Mouse (Mus musculus): ENCODE data around the gene Gabrb1. TPM values are rescaled to one million over a fixed set of nuclear protein-coding genes. Genes with fewer than 3 reads are reported as not detected.

The Gabrb1 gene
- polyA plus RNA-seq, 1 experiment from 2014 or later = 2.1 TPM

DNA sequence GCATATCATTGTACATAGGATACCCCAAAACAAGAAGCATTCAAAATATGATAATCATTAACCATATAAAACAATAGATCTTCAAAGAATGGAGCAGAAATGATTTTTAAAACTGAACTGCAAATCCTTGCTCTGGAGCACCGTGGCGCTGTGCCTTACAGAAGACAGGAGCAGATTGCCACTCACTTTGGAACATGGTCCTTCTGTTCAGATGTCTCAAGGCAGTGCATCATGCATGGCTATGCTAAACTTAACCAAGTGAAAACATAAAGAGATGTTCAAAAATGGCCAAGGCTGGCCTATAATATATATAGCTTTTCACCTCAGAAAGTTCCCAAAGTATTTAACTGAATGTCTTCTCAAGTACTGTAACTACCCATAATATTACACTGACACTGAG is 240.3 kb downstream of the Gabrb1 start:
- no peak overlapping the region for H3K9ac ChIP-seq (replicated peaks)
- no peak for ATAC-seq (ENCODE audit: low FRiP score, low read depth)
- H3K36me3 ChIP-seq = no peaks in the 10 kb centered on the region
- H3K4me1 ChIP-seq = no peaks in the 10 kb centered on the region
- no peaks in the 10 kb centered on the region for H3K9me3 ChIP-seq
- H3K4me3 ChIP-seq = no peak overlapping the region
- H3K27me3 ChIP-seq = no peaks in the 10 kb centered on the region
- WGBS = 96% methylated on average over 2 of the region's 2 CpGs
- no peak overlapping the region for H3K4me2 ChIP-seq (replicated peaks)
- no peak overlapping the region for H3K27ac ChIP-seq (replicated peaks)

- Histone ChIP-seq H3K27ac (replicated peaks) (no peak overlapping the region), H3K9me3 (no peaks in the 10 kb centered on the region), H3K36me3 (no peaks in the 10 kb centered on the region), H3K4me2 (replicated peaks) (no peak overlapping the region), H3K27me3 (no peaks in the 10 kb centered on the region), H3K4me1 (no peaks in the 10 kb centered on the region), H3K9ac (replicated peaks) (no peak overlapping the region), H3K4me3 (no peak overlapping the region)
- WGBS = 85% methylated on average over 7 of the region's 7 CpGs
- no peak for ATAC-seq (ENCODE audit: low FRiP score, low read depth)
These were observed 245.5 kb downstream of the Gabrb1 start for GRCm38 (mm10) chr5:71903399-71903798.

DNA sequence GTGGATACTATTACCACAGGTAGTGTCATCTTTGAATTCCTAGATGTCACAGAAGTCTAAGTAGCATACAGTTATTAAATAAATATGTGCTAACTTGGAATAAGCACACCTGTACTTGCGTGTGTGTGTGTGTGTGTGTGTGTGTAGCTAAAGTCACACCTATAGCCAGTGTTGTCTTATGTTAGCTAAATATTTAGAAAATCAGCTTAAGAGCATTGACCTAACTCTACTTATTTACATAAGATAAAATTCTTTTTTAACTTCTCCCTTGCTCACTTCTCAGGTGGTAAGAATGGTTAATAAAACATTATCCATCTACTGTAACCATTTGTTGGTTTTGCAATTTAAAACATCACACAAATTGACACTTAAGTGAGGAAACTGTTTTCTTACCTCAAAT is 256.1 kb downstream of the Gabrb1 start:
- H3K4me1 ChIP-seq = no peaks in the 10 kb centered on the region
- no peak overlapping the region for H3K4me2 ChIP-seq (replicated peaks)
- ATAC-seq (ENCODE audit: low FRiP score, low read depth) = no peak
- no peak overlapping the region for H3K4me3 ChIP-seq
- no peak overlapping the region for H3K9ac ChIP-seq (replicated peaks)
- H3K27me3 ChIP-seq = no peaks in the 10 kb centered on the region
- H3K36me3 ChIP-seq = no peaks in the 10 kb centered on the region
- H3K9me3 ChIP-seq = no peaks in the 10 kb centered on the region
- 80% methylated on average over 1 of the region's 1 CpGs for WGBS
- H3K27ac ChIP-seq (replicated peaks) = no peak overlapping the region

DNA sequence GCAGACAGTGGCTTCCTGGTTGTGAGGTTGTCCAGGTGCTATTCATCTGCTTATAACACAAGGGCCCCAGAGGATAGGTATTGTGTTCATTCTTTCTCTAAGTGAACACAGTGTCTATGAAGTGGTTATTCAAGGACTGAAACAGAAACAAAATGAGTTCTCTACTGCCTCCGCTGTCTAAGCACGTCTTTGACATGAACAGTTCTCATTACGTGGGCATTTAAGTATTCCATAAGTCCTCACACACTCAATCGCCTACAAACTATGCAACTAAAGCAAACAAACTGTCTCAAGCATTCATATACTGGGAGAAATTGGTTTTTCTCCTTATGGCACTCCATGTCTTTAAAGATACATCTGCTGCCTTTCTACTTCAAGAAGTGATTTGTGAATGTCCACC is 257.8 kb downstream of the Gabrb1 start:
- Histone ChIP-seq H3K27me3 (no peaks in the 10 kb centered on the region), H3K4me3 (no peak overlapping the region), H3K9me3 (no peaks in the 10 kb centered on the region), H3K4me1 (no peaks in the 10 kb centered on the region), H3K9ac (replicated peaks) (no peak overlapping the region), H3K27ac (replicated peaks) (no peak overlapping the region), H3K36me3 (no peaks in the 10 kb centered on the region), H3K4me2 (replicated peaks) (no peak overlapping the region)
- ATAC-seq (ENCODE audit: low FRiP score, low read depth) = no peak
- 86% methylated on average over 4 of the region's 4 CpGs for WGBS

DNA sequence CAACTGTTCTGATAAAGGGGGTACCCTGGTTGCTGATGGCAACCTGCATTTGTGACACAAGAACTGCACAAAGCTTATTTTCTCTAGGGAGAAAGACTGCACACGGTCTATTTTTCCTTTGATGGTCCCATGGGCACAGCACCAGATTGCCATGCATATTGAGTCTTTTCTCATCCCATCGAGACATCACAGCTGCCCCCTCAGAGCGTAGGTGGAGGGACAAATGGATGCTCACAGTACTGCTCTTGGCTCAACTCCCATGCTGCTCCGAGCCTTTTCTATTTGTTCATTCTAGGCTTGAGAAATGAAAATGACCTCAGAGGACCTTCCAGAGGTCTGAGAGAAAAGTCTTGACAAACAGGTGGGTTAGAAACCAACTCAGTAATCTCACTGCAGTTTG is 259.3 kb downstream of the Gabrb1 start:
- 88% methylated on average over 4 of the region's 4 CpGs for WGBS
- Histone ChIP-seq H3K9me3 (no peaks in the 10 kb centered on the region), H3K4me2 (replicated peaks) (no peak overlapping the region), H3K4me1 (no peaks in the 10 kb centered on the region), H3K4me3 (no peak overlapping the region), H3K27ac (replicated peaks) (no peak overlapping the region), H3K27me3 (no peaks in the 10 kb centered on the region), H3K36me3 (no peaks in the 10 kb centered on the region), H3K9ac (replicated peaks) (no peak overlapping the region)
- ATAC-seq (ENCODE audit: low FRiP score, low read depth) = no peak

DNA sequence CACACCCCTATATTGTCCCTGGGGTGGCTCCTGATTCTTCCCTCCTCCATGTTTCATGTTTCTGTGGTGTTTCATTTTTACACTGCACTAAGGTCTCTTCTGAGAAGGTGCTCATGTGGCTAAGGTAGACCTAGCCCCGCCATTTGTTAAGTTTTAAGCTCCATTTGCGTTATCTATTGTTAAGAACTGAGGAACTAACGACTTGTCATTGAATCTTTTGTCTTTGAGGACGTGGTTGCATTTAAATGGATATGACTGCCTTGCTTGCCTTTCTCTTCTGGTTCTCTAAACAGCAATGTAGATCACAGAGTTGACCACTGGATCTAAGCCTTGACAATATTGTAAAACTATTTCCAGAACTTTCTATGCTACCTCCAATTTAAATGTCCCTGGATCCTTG is 265.7 kb downstream of the Gabrb1 start:
- ATAC-seq (ENCODE audit: low FRiP score, low read depth) = no peak
- H3K9ac ChIP-seq (replicated peaks) = no peak overlapping the region
- H3K27me3 ChIP-seq = no peaks in the 10 kb centered on the region
- no peak overlapping the region for H3K4me3 ChIP-seq
- H3K36me3 ChIP-seq = no peaks in the 10 kb centered on the region
- H3K9me3 ChIP-seq = no peaks in the 10 kb centered on the region
- H3K4me2 ChIP-seq (replicated peaks) = no peak overlapping the region
- no peaks in the 10 kb centered on the region for H3K4me1 ChIP-seq
- no peak overlapping the region for H3K27ac ChIP-seq (replicated peaks)
- 71% methylated on average over 4 of the region's 4 CpGs for WGBS

DNA sequence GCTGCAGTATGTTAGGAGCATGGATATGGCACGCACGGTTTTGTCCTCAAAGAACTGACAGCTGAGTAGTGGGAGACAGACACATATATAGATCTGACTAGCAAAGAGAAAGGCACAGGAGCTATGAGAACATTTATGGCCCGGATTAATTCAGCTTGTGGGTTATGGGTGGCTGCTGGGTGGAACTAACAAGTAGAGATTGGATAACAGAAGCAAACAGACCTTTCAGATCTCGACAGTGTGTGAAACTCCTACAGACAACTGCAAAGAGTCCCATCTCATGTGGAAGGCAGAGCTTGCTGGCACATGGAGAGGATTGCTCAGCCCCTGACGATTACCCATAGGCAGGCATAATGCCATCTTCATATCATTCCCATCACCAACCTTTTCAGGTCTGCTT is 268.4 kb downstream of the Gabrb1 start:
- H3K4me1 ChIP-seq = no peaks in the 10 kb centered on the region
- ATAC-seq (ENCODE audit: low FRiP score, low read depth) = no peak
- H3K4me2 ChIP-seq (replicated peaks) = no peak overlapping the region

DNA sequence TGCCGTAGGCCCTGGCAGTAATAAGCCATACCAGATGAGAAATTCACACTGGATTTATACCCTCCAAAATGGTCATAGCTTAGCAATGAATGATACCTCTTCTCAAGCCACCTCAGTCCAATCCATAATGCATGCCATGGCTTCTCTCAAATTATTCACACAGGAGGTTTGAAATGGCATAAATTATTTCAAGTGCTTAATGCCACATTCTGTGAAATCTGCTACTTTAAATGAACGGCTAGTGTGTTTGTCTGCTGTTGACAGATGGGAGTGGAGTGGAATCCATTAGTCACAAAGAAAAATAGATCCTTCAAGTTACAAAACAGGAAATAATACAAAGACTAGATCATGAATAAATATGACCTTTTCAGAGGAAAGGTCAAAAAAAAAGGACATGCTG is 272.1 kb downstream of the Gabrb1 start:
- Histone ChIP-seq H3K4me1 (no peaks in the 10 kb centered on the region), H3K9ac (replicated peaks) (no peak overlapping the region), H3K9me3 (no peaks in the 10 kb centered on the region), H3K4me2 (replicated peaks) (no peak overlapping the region), H3K4me3 (no peak overlapping the region), H3K27ac (replicated peaks) (no peak overlapping the region), H3K27me3 (no peaks in the 10 kb centered on the region), H3K36me3 (no peaks in the 10 kb centered on the region)
- ATAC-seq (ENCODE audit: low FRiP score, low read depth) = peak; percentile 57; the same call in 1 of the 2 replicates
- WGBS = 59% methylated on average over 2 of the region's 2 CpGs

More for the DNA sequence above, 268.4 kb downstream of the Gabrb1 start:
- H3K4me3 ChIP-seq = no peak overlapping the region
- H3K27ac ChIP-seq (replicated peaks) = no peak overlapping the region
- H3K27me3 ChIP-seq = no peaks in the 10 kb centered on the region
- H3K9me3 ChIP-seq = no peaks in the 10 kb centered on the region
- 82% methylated on average over 5 of the region's 5 CpGs for WGBS
- no peak overlapping the region for H3K9ac ChIP-seq (replicated peaks)
- no peaks in the 10 kb centered on the region for H3K36me3 ChIP-seq

- H3K9ac ChIP-seq (replicated peaks) = no peak overlapping the region
- peaks cover 6% of the 10 kb centered on the region for H3K4me1 ChIP-seq
- H3K27me3 ChIP-seq = no peaks in the 10 kb centered on the region
- no peaks in the 10 kb centered on the region for H3K9me3 ChIP-seq
- no peak overlapping the region for H3K4me3 ChIP-seq
- H3K36me3 ChIP-seq = no peaks in the 10 kb centered on the region
- 92% methylated on average over 1 of the region's 1 CpGs for WGBS
- ATAC-seq (ENCODE audit: low FRiP score, low read depth) = no peak
- no peak overlapping the region for H3K4me2 ChIP-seq (replicated peaks)
- H3K27ac ChIP-seq (replicated peaks) = no peak overlapping the region
These were observed 293.5 kb downstream of the Gabrb1 start for GRCm38 (mm10) chr5:71951398-71951797.

GRCm38 (mm10) chr5:71955070-71955685 is 297.3 kb downstream of the Gabrb1 start:
- no peak overlapping the region for H3K9ac ChIP-seq (replicated peaks)
- no peak overlapping the region for H3K4me2 ChIP-seq (replicated peaks)
- peak overlapping the region; percentile 4; the same call in 1 of the 2 replicates for H3K27ac ChIP-seq (replicated peaks)
- no peaks in the 10 kb centered on the region for H3K9me3 ChIP-seq
- 30% methylated on average over 5 of the region's 5 CpGs for WGBS
- ATAC-seq (ENCODE audit: low FRiP score, low read depth) = peak; percentile 96
- H3K4me3 ChIP-seq = no peak overlapping the region
- no peaks in the 10 kb centered on the region for H3K36me3 ChIP-seq
- peaks cover 6% of the 10 kb centered on the region for H3K4me1 ChIP-seq
- no peaks in the 10 kb centered on the region for H3K27me3 ChIP-seq

DNA sequence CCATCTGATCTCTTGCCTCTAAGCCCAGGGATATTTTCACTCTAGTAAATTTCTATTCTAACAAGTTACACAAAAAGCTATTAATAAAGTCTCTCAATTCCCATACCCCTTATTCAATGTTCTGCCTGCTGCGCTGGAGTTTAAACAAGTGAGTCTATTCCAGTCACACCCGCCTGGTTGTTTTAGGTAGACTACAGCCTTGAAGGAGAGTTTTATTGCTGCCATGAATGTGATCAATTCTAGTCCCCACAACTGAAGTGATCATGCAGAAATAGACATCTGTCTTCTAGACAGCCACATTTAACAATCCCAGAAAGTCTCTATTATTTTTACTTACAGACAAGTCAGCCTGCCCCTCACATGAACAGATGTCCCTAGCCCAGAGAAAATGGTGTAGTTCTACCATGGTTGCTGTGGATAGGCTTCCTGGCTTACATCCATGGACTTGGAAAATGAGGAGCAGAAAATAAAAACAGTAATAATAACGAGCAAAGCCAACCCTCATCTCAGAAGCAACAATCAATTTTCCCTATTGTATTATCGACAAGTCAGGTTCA is 307.0 kb downstream of the Gabrb1 start:
- Histone ChIP-seq H3K4me1 (no peaks in the 10 kb centered on the region; the same call in 1 of the 2 replicates), H3K27me3 (no peaks in the 10 kb centered on the region), H3K4me3 (no peak overlapping the region), H3K4me2 (replicated peaks) (no peak overlapping the region), H3K36me3 (no peaks in the 10 kb centered on the region), H3K27ac (replicated peaks) (no peak overlapping the region), H3K9ac (replicated peaks) (no peak overlapping the region), H3K9me3 (no peaks in the 10 kb centered on the region)
- ATAC-seq (ENCODE audit: low FRiP score, low read depth) = no peak
- WGBS = 87% methylated on average over 4 of the region's 4 CpGs

GRCm38 (mm10) chr5:71965529-71965928 is 307.6 kb downstream of the Gabrb1 start:
- no peak for ATAC-seq (ENCODE audit: low FRiP score, low read depth)
- no peak overlapping the region for H3K4me3 ChIP-seq
- 75% methylated on average over 2 of the region's 2 CpGs for WGBS
- no peaks in the 10 kb centered on the region for H3K36me3 ChIP-seq
- no peaks in the 10 kb centered on the region for H3K9me3 ChIP-seq
- no peak overlapping the region for H3K9ac ChIP-seq (replicated peaks)
- no peak overlapping the region for H3K27ac ChIP-seq (replicated peaks)
- H3K4me1 ChIP-seq = peaks cover 5% of the 10 kb centered on the region
- H3K27me3 ChIP-seq = no peaks in the 10 kb centered on the region
- H3K4me2 ChIP-seq (replicated peaks) = no peak overlapping the region
